Mouse (Mus musculus) right cerebral cortex, adult 18-20 months (tissue): ENCODE data around the gene Mars.
A peak's percentile ranks its signal among the peaks of the same experiment; 100 is the strongest.
"Not testable (repeated sequence)": the region's sequence is repeated elsewhere in the genome, so short reads cannot be mapped to it uniquely, and the experiment has no call there.

Experiments
- DNase-seq: peaks from one replicate; pipeline ENCODE4 v3.0.0; 2022; ENCODE audit warnings: mixed read lengths

Mars gene

GRCm38 (mm10) chr10:127335271-127335670, 23.7 kb upstream of the Mars start:
- DNase-seq: no peak

GRCm38 (mm10) chr10:127333152-127333551, 21.6 kb upstream of the Mars start:
- DNase-seq: no peak

- no peak for DNase-seq
Measured at GRCm38 (mm10) chr10:127332211-127332874, 20.8 kb upstream of the Mars start.

GRCm38 (mm10) chr10:127330212-127330611, 18.6 kb upstream of the Mars start:
- no peak for DNase-seq

DNA sequence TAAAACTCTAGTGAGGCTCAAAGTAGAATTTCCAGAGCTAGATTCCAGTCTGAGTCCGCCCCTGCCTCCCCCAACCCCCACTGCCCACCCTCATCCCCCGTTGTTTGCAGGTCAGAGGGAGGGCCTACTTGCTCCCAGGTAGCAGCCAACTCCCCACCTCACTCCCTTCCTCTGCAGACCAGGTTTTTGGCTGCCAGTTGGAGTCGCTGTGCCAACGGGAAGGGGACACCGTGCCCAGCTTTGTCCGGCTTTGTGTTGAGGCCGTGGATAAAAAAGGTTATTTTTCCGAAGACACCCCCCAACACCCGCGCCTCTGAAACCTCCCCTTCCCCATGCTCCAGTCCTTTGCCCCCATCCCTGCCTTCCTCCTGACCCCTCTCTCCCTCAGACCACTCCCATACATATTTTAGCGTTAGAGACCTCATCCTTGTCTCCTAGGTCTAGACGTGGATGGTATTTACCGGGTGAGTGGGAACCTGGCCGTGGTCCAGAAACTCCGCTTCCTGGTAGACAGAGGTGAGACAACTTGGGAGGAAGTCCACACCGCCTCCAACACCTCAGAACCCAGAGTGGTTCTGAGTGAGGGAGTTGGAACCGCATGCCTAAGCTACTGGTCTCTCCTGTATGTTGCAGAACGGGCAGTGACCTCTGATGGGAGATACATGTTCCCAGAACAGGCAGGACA, 16.0 kb upstream of the Mars start:
- DNase-seq: no peak

DNA sequence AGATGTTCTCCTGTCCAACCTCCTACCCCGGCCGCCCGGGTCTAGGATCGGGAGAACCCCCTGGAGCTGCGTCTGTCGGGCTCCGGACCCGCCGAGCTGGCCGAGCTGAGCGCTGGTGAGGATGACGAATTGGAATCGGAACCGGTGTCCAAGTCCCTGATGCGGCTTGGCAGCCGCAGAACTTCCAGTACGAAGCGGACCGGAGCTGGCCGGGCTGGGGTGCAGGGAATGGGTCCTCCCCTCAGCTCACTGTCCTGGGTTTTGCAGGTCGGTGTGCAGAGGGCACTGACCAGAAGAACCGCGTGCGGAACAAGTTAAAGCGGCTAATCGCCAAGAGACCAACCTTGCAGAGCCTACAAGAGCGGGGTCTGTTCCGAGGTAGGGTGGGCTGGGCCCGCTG, 15.2 kb upstream of the Mars start:
- no peak for DNase-seq

- no peak for DNase-seq
Measured at GRCm38 (mm10) chr10:127326017-127326801, 14.6 kb upstream of the Mars start.

- no peak for DNase-seq
Measured at GRCm38 (mm10) chr10:127325454-127326016, 13.9 kb upstream of the Mars start.

- no peak for DNase-seq
Measured at GRCm38 (mm10) chr10:127324495-127324894, 12.9 kb upstream of the Mars start.

DNA sequence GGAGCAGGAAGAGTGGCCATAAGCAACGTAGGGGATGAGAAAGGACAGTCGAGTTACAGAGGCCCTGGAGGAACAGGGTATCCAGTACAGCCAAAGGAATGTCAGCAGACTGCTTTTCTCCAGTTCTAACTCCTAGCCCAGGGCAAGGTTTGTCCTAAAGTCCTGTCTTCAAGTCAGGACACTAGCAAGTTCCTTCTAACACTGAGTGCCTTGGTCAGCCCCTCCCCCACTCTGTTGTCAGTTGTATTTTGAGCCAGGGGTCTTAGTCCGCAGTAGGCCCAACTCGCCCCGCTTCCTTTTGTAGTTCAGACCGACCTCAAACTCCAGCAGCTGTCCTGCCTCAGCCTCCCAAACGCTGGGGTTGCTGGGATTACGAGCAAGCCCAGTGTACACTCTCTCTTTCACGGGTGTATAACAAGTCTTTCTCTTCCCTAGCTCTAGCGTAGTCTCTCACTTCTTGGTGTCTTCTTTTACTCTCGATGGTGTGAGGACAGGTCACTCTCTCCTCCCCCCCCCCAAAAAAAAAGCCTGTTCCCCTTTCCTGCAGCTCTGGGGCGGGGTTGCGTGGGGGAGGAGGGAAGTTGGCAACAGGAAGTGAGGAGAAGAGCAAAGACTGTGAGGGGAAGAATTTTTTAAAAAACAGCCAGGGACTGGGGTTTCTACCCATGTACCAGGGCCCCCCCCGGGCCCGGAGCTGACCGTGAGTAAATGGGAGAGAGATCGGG, 11.7 kb upstream of the Mars start:
- DNase-seq: no peak

DNA sequence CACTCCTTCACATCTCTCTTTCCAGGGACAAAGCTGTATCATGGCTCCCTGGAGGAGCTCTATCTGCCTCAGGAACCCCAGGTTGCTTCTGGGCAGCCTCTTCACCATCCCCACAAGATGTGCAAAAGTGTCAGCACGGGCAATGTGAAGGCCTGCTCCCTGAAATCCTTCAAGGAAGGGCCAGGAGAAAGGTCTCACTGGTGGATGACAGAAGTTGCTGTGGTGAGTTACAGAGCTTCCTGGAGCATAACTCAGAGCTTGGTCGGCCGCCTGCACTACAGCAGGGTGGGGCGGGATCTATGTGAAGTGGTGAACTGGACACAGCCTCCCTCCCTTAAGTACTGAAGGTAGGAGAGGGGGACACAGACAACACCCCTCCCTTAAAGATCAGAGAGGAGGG, 11.1 kb upstream of the Mars start:
- no peak for DNase-seq

GRCm38 (mm10) chr10:127322178-127322577, 10.6 kb upstream of the Mars start:
- no peak for DNase-seq

- no peak for DNase-seq
Measured at GRCm38 (mm10) chr10:127321621-127322020, 10.0 kb upstream of the Mars start, which contains the start of gene Arhgap9. TSS of gene Arhgap9 (plus strand) at chr10:127321964.

DNA sequence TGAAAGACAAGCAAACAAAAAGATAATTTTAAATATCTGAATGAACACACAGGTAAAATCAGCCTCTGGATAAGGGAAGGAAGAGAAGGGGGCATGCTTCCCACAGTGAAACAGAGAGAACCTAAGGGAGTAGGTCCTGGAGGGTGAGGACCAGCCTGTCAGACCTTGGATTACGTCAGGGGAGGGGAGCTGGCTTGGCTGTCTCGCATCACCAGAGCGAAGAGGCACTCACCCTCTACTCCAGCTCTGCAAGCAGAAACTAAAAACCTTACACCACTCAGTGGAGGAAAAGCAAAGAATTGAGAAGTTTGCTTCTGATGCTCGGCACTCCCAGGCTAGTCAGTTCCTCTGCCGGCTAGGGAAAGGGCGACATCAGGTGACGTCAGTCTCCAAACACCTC, 8.4 kb upstream of the Mars start:
- no peak for DNase-seq

DNA sequence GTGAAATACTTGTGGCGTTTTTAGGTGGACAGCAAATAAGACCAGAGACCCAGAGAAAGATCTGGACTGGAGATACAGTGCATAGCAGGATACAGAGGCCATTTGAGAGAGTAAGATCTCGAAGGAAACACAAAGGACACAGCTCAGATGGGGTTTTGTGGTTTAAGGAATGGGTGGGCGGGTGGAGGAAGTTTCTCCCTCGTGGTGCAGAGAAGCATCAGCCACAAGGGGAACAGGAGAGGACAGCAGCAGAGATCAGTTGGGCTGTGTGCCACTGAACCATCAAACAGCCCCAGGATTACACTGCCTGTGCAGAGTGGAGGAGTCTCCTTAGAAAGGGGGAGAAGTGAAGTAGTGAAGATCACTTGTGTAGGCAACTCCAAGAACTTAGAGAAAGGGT, 6.4 kb upstream of the Mars start:
- no peak for DNase-seq

- DNase-seq: no peak
Measured at GRCm38 (mm10) chr10:127317277-127317676, 5.7 kb upstream of the Mars start.

DNA sequence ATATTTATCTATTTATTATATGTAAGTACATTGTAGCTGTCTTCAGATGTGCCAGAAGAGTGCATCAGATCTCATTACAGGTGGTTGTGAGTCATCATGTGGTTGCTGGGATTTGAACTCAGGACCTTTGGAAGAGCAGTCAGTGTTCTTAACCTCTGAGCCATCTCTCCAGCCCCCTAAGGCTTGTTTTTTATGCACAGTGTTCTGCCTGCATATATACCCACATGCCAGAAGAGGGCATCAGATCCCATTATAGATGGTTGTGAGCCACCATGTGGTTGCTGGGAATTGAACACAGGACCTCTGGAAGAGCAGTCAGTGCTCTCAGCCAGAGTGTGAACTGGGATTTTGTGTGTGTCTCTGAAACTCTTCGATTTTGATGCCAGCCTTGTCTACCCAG, 3.4 kb upstream of the Mars start:
- DNase-seq: not testable (repeated sequence)

DNA sequence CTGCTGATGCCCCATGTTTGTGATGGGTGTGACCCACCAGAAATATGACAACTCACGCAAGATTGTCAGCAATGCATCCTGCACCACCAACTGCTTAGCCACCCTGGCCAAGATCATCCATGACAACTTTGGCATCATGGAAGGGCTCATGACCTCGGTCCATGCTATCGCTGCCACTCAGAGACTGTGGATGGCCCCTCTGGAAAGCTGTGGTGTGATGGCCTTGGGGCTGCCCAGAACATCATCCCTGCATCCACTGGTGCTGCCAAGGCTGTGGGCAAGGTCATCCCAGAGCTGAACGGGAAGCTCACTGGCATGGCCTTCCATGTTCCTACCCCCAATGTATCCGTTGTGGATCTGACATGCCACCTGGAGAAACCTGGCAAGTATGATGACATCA, 1.9 kb upstream of the Mars start:
- not testable (repeated sequence) for DNase-seq

- DNase-seq: no peak
Measured at GRCm38 (mm10) chr10:127312858-127313257, 1.3 kb upstream of the Mars start.

- DNase-seq: peak; percentile 71
Measured at GRCm38 (mm10) chr10:127312356-127312676, 730 bp upstream of the Mars start.

GRCm38 (mm10) chr10:127310523-127311475, 787 bp downstream of the Mars start:
- DNase-seq: no peak

- not testable (repeated sequence) for DNase-seq
Measured at GRCm38 (mm10) chr10:127309167-127309566, 2.4 kb downstream of the Mars start.
